Mouse (Mus musculus): ENCODE measurements around the gene Sc5d.

The Sc5d gene

GRCm38 (mm10) chr9:42246688-42247087, 17.4 kb downstream of the Sc5d start:
- no peak for DNase-seq

GRCm38 (mm10) chr9:42244173-42244572, 19.9 kb downstream of the Sc5d start:
- DNase-seq = no peak

- DNase-seq = no peak
These were observed 23.0 kb downstream of the Sc5d start for GRCm38 (mm10) chr9:42241021-42241420.

GRCm38 (mm10) chr9:42240583-42240992, 23.5 kb downstream of the Sc5d start:
- peak; percentile 53 for DNase-seq

GRCm38 (mm10) chr9:42238827-42239226, 25.2 kb downstream of the Sc5d start:
- DNase-seq = no peak

GRCm38 (mm10) chr9:42231116-42231515, 32.9 kb downstream of the Sc5d start:
- no peak for DNase-seq

- no peak for DNase-seq
These were observed 33.7 kb downstream of the Sc5d start for GRCm38 (mm10) chr9:42230333-42230732.

- DNase-seq = no peak
These were observed 34.5 kb downstream of the Sc5d start for GRCm38 (mm10) chr9:42229465-42230110.

GRCm38 (mm10) chr9:42227804-42228203, 36.3 kb downstream of the Sc5d start:
- no peak for DNase-seq

- no peak for DNase-seq
These were observed 44.9 kb downstream of the Sc5d start for GRCm38 (mm10) chr9:42219001-42219660.

GRCm38 (mm10) chr9:42217685-42218084, 46.4 kb downstream of the Sc5d start:
- DNase-seq = peak; percentile 23

GRCm38 (mm10) chr9:42214116-42214515, 49.9 kb downstream of the Sc5d start:
- DNase-seq = no peak

GRCm38 (mm10) chr9:42213142-42213541, 50.9 kb downstream of the Sc5d start:
- no peak for DNase-seq

- no peak for DNase-seq
These were observed 54.4 kb downstream of the Sc5d start for GRCm38 (mm10) chr9:42209666-42210065.

- DNase-seq = peak; percentile 71
These were observed 55.6 kb downstream of the Sc5d start for GRCm38 (mm10) chr9:42208463-42208862.

- DNase-seq = no peak
These were observed 57.3 kb downstream of the Sc5d start for GRCm38 (mm10) chr9:42206750-42207149.

- DNase-seq = no peak
These were observed 61.8 kb downstream of the Sc5d start for GRCm38 (mm10) chr9:42202271-42202670.

All from kidney, adult 18-20 months (tissue).